Mouse (Mus musculus) WW6 (cell line): ENCODE measurements at regions not wholly inside any gene's neighbourhood (a gene's known extent, or its start where the extent isn't known, plus 50 kb on each side); places are given as distances from the start of the nearest gene placed in this dataset.
"Not testable (repeated sequence)": the region's sequence is repeated elsewhere in the genome, so short reads cannot be mapped to it uniquely, and the experiment has no call there.

Source experiments
- DNase-seq: peaks from one replicate; pipeline ENCODE4 v3.0.0-alpha.2; 2013; ENCODE audit warnings: low read depth, low spot score

DNA sequence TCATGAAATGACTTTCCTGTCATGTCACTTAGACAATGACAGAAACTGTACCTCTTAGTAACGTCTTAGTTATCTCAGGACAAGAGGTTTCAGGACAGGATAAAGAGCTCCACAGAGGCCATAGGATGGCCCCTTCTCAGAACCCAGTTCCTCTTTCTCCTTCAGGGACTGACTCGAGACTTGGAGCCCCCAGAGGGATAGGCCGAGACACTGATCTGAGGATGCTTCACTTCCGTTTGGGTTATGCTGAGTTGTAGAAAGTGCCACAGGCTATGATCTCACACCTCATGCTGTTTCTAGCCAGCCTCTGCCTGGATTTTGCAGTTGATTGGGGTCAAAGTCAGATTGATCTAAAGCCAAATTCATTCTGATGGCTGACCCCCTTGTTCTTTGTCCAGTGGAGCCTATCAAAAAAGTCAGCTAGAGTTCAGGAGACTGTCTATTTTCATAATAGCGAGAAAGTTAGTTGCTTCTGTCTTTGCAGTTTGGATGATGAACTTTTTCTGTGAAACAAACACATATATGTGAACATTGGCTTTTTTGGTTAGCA, 70.7 kb downstream of the Sult3a2 start:
- no peak for DNase-seq

DNA sequence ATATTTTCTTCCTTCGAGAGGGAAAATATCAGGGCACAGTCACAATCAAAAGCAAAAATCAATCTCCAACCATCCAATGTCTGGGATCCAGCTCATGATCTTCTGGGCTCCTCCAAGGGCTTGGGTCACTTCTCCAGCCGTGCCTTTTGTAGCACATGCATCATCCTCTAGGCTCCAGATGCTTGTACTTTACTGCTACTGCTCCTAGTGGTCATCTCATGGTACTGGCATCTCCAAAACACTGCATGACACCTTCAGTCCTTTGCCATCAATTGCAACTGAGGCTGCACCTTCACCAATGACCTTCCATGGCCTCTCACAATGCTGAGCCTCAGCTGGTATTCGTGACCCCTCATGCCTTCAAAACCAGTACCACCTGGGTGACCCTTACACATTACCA, 77.8 kb downstream of the Sult3a2 start:
- DNase-seq = not testable (repeated sequence)

DNA sequence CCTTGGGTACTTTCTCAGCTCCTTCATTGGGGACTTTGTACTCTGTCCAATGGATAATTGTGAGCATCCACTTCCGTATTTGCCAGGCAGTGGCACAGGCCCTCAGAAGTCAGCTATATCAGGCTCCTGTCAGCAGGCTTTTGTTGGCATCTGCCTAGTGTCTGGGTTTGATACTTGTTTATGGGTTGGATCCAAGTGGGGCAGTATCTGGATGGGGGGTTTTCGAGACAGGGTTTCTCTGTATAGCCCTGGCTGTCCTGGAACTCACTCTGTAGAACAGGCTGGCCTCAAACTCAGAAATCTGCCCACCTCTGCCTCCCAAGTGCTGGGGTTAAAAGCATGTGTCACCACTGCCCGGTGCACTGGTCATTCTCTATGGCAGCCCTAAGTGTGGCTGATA, 79.7 kb upstream of the Clvs2 start:
- DNase-seq = not testable (repeated sequence)

DNA sequence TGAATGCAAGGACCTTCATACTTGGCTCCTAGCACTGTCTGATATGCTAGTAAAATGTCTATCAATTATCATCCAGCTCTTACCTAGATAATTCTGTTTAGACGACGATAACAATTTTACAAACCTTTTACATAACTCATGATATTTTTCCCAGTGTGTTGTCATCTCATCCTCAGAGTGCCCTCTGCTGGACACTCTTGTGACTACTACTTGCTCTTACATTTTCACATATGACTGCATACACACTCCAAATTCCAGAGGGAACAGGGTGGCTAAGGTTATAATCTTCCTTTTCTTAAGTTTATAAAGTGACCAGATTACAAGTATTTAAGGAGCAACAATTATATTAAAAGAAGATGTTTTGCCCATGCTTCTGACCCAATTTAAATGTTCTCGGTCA, 78.9 kb upstream of the Clvs2 start:
- DNase-seq = peak; percentile 9
